Mouse (Mus musculus): ENCODE data around the gene Lsm5. TPM values are rescaled to one million over a fixed set of nuclear protein-coding genes. Genes with fewer than 3 reads are reported as not detected.
A peak's percentile ranks its signal among the peaks of the same experiment; 100 is the strongest.

Gene Lsm5
- 139 and 144 TPM in 2 replicates for polyA plus RNA-seq (2016; fragmentation: Nextera tagmentation; extraction: Ambion mirVana)

GRCm38 (mm10) chr6:56703931-56704900 is at the start of gene Lsm5:
Gene Lsm5 (minus strand): TSS chr6:56704710.
- H3K4me2 ChIP-seq (replicated peaks): peak within 1 kb of the TSS; percentile 77
- H3K9me3 ChIP-seq: no peaks in the 10 kb centered on the region
- peak within 1 kb of the TSS; percentile 65 for H3K9ac ChIP-seq
- H3K4me1 ChIP-seq: peaks cover 3% of the 10 kb centered on the region; the same call in 1 of the 2 replicates
- ATAC-seq (ENCODE audit: low FRiP score, low read depth): peak; percentile 91
- under 1% methylated on average over 46 of the region's 46 CpGs for WGBS
- H3K36me3 ChIP-seq: 0 out of 2 replicates have a peak, but pooled peaks cover 2% of the 10 kb centered on the region
- H3K4me3 ChIP-seq: peak within 1 kb of the TSS; percentile 91
- no peak within 1 kb of the TSS for H3K27ac ChIP-seq
- no peaks in the 10 kb centered on the region for H3K27me3 ChIP-seq (replicated peaks)

- ATAC-seq (ENCODE audit: low FRiP score, low read depth): no peak
- Histone ChIP-seq H3K4me3 (no peak overlapping the region), H3K27ac (no peak overlapping the region), H3K4me1 (no peaks in the 10 kb centered on the region), H3K27me3 (replicated peaks) (no peaks in the 10 kb centered on the region), H3K36me3 (peaks cover 42% of the 10 kb centered on the region), H3K4me2 (replicated peaks) (no peak overlapping the region), H3K9me3 (no peaks in the 10 kb centered on the region), H3K9ac (no peak overlapping the region)
- 93% methylated on average over 3 of the region's 3 CpGs for WGBS
Measured at GRCm38 (mm10) chr6:56753719-56754118, 49.2 kb upstream of the Lsm5 start.

DNA sequence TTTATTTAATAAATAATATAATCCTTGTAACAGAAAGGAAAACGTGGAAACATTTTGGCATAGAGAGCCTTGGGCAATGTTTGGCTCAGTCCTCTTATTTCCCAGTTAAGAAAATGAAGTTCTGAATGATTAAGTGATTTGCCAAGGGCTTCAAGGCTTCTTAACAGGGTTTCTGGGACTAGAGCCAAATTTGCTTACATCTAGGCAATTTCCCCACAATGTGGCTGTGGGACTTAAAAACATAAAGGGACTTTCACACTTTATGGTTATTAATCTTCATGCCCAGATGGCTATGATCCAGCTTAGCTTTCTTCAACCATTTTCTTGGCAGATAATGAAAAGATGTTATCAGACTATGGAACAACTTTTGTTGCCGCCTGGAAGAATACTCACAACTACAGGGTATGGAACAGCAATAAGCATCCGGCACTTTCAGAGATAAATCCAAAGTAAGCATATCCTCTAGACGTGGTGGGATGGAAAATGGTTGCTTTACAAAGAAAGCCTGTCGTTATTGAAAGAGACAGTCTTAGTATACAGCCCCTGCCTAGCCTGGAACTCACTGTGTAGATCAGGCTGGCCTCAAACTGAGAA is 41.5 kb upstream of the Lsm5 start:
- no peak overlapping the region for H3K27ac ChIP-seq
- no peaks in the 10 kb centered on the region for H3K4me1 ChIP-seq
- H3K9ac ChIP-seq: no peak overlapping the region
- peaks cover 22% of the 10 kb centered on the region for H3K36me3 ChIP-seq
- no peak overlapping the region for H3K4me2 ChIP-seq (replicated peaks)
- WGBS: 89% methylated on average over 5 of the region's 5 CpGs
- no peaks in the 10 kb centered on the region for H3K27me3 ChIP-seq (replicated peaks)
- no peak overlapping the region for H3K4me3 ChIP-seq
- ATAC-seq (ENCODE audit: low FRiP score, low read depth): no peak
- H3K9me3 ChIP-seq: no peaks in the 10 kb centered on the region

DNA sequence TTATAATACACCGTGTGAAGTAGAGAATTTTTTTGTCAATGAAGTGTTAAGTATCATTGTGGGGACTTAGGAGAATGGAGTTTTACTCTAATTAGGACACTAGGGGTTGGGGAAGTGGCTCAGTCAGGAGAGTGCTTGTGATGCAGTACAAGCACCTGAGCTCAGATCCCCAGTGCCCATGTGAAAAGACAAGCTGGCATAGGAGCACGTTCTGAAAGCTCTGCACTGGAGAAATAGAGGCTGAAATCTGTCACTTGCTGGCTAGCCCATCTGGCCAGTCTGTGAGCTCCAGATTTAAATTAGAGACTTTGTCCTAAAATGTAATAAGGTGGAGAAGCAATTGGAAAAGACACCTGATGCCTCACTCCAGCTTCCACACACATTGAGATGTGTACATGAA is 28.0 kb upstream of the Lsm5 start:
- H3K4me3 ChIP-seq: no peak overlapping the region
- H3K9me3 ChIP-seq: no peaks in the 10 kb centered on the region
- H3K27me3 ChIP-seq (replicated peaks): no peaks in the 10 kb centered on the region
- 80% methylated on average over 2 of the region's 2 CpGs for WGBS
- no peak overlapping the region for H3K27ac ChIP-seq
- no peak overlapping the region for H3K9ac ChIP-seq
- no peak overlapping the region for H3K4me2 ChIP-seq (replicated peaks)
- H3K36me3 ChIP-seq: peaks cover 60% of the 10 kb centered on the region
- no peak for ATAC-seq (ENCODE audit: low FRiP score, low read depth)
- H3K4me1 ChIP-seq: no peaks in the 10 kb centered on the region

GRCm38 (mm10) chr6:56720877-56721276 is 16.4 kb upstream of the Lsm5 start:
- Histone ChIP-seq H3K9ac (no peak overlapping the region), H3K27me3 (replicated peaks) (no peaks in the 10 kb centered on the region), H3K36me3 (peaks cover 16% of the 10 kb centered on the region), H3K4me1 (peaks cover 4% of the 10 kb centered on the region), H3K9me3 (no peaks in the 10 kb centered on the region), H3K4me3 (no peak overlapping the region), H3K27ac (no peak overlapping the region), H3K4me2 (replicated peaks) (no peak overlapping the region)
- no peak for ATAC-seq (ENCODE audit: low FRiP score, low read depth)
- WGBS: 52% methylated on average over 3 of the region's 3 CpGs

- no peak overlapping the region for H3K4me2 ChIP-seq (replicated peaks)
- no peaks in the 10 kb centered on the region for H3K9me3 ChIP-seq
- 96% methylated on average over 1 of the region's 1 CpGs for WGBS
- H3K9ac ChIP-seq: no peak overlapping the region
- H3K4me1 ChIP-seq: peaks cover 4% of the 10 kb centered on the region
- H3K27me3 ChIP-seq (replicated peaks): no peaks in the 10 kb centered on the region
- H3K36me3 ChIP-seq: peaks cover 6% of the 10 kb centered on the region; the same call in 1 of the 2 replicates
- no peak for ATAC-seq (ENCODE audit: low FRiP score, low read depth)
- H3K27ac ChIP-seq: no peak overlapping the region
- no peak overlapping the region for H3K4me3 ChIP-seq
Measured at GRCm38 (mm10) chr6:56719071-56719470, 14.6 kb upstream of the Lsm5 start.

DNA sequence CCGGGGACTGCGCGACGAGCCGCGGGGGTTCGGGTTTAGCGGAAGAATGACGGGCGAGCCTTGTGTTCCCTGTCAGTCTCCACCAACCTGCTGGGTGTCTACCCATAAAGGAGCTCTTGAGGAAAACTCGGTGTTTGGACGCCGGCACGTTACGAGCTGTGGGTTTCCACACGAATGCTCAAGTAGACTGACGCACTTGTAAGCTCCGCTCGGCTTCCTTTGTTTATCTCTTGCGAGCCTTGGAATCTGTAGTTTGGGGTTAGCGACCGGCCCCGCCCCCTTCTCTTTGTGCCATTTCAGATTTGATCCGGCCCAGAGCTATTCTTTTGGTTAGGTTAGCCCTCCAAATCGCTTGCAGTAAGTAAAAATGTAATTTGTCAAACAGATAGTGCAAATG is 10.8 kb upstream of the Lsm5 start:
- no peaks in the 10 kb centered on the region for H3K27me3 ChIP-seq (replicated peaks)
- peaks cover 4% of the 10 kb centered on the region; the same call in 1 of the 2 replicates for H3K4me1 ChIP-seq
- no peaks in the 10 kb centered on the region for H3K36me3 ChIP-seq
- H3K4me2 ChIP-seq (replicated peaks): peak overlapping the region; percentile 55
- peak overlapping the region; percentile 74 for H3K4me3 ChIP-seq
- peak; percentile 71 for ATAC-seq (ENCODE audit: low FRiP score, low read depth)
- H3K9ac ChIP-seq: peak overlapping the region; percentile 81
- H3K27ac ChIP-seq: peak overlapping the region; percentile 79
- no peaks in the 10 kb centered on the region for H3K9me3 ChIP-seq
- WGBS: under 1% methylated on average over 25 of the region's 25 CpGs

- H3K4me1 ChIP-seq: peaks cover 4% of the 10 kb centered on the region; the same call in 1 of the 2 replicates
- ATAC-seq (ENCODE audit: low FRiP score, low read depth): peak; percentile 97
- peak within 1 kb of the TSS; percentile 55 for H3K4me2 ChIP-seq (replicated peaks)
- H3K27ac ChIP-seq: peak within 1 kb of the TSS; percentile 79
- peak within 1 kb of the TSS; percentile 81 for H3K9ac ChIP-seq
- peak within 1 kb of the TSS; percentile 74 for H3K4me3 ChIP-seq
- no peaks in the 10 kb centered on the region for H3K9me3 ChIP-seq
- under 1% methylated on average over 64 of the region's 64 CpGs for WGBS
- H3K36me3 ChIP-seq: no peaks in the 10 kb centered on the region
- H3K27me3 ChIP-seq (replicated peaks): no peaks in the 10 kb centered on the region
Measured at GRCm38 (mm10) chr6:56714574-56715269, 10.2 kb upstream of the Lsm5 start, which contains the start of gene Avl9. Gene Avl9 (plus strand): TSS chr6:56714899.

GRCm38 (mm10) chr6:56714186-56714573 is 9.7 kb upstream of the Lsm5 start:
- Histone ChIP-seq H3K36me3 (no peaks in the 10 kb centered on the region), H3K4me3 (peak overlapping the region; percentile 74; the same call in 1 of the 2 replicates), H3K9ac (no peak overlapping the region), H3K9me3 (no peaks in the 10 kb centered on the region), H3K4me1 (peaks cover 4% of the 10 kb centered on the region; the same call in 1 of the 2 replicates), H3K27ac (no peak overlapping the region), H3K27me3 (replicated peaks) (no peaks in the 10 kb centered on the region), H3K4me2 (replicated peaks) (peak overlapping the region; percentile 55)
- WGBS: 54% methylated on average over 7 of the region's 7 CpGs
- ATAC-seq (ENCODE audit: low FRiP score, low read depth): no peak

DNA sequence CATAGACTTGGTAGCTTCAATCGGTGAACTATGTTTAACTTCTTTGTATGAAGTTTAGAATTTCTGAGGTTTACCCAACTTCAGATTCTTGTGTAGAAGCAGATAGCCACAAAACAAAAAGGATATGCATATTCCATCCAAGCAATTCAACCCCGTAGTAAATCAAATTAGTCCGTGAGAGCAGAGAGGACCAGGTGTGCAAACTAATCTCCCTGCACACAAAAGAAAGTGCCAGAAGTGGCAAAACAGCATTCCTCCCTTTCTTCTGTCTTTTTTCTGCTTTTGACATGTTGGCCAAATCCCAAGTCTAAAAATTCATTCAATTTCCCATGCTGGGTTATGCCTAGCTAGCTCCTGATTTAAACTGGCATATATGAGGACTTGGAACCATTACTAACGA is 12.1 kb downstream of the Lsm5 start:
- 80% methylated on average over 4 of the region's 4 CpGs for WGBS
- no peak for ATAC-seq (ENCODE audit: low FRiP score, low read depth)

GRCm38 (mm10) chr6:56691205-56691604 is 13.3 kb downstream of the Lsm5 start:
- H3K27me3 ChIP-seq (replicated peaks): no peaks in the 10 kb centered on the region
- no peak overlapping the region for H3K4me2 ChIP-seq (replicated peaks)
- H3K27ac ChIP-seq: no peak overlapping the region
- H3K36me3 ChIP-seq: no peaks in the 10 kb centered on the region
- 8% methylated on average over 2 of the region's 2 CpGs for WGBS
- H3K4me3 ChIP-seq: no peak overlapping the region
- no peak for ATAC-seq (ENCODE audit: low FRiP score, low read depth)
- H3K9ac ChIP-seq: no peak overlapping the region
- no peaks in the 10 kb centered on the region for H3K9me3 ChIP-seq
- 0 out of 2 replicates have a peak, but pooled peaks cover 1% of the 10 kb centered on the region for H3K4me1 ChIP-seq

More for the DNA sequence above, 12.1 kb downstream of the Lsm5 start:
- Histone ChIP-seq H3K4me1 (no peaks in the 10 kb centered on the region), H3K4me2 (replicated peaks) (no peak overlapping the region), H3K9me3 (no peaks in the 10 kb centered on the region), H3K9ac (no peak overlapping the region), H3K4me3 (no peak overlapping the region), H3K27ac (no peak overlapping the region), H3K36me3 (no peaks in the 10 kb centered on the region), H3K27me3 (replicated peaks) (no peaks in the 10 kb centered on the region)

DNA sequence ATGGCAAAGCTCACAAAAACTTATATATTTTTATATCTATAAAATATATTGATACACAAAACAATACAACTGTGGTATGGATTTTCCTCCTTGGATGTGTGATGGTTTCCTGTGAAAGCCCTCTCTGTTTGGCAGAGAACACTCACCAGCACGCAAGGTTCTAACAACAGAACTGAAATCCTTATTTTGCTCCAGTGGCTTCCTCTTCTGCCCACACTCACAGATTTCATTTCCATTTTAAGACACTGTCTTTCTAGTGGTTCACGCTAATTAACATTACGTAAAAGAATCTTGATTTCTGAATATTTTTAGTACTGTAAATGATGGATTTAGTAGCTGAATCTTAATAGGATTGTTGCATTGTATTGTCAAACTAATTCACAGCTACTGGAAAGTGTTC is 16.3 kb downstream of the Lsm5 start:
- no peak overlapping the region for H3K9ac ChIP-seq
- H3K4me3 ChIP-seq: no peak overlapping the region
- H3K27ac ChIP-seq: no peak overlapping the region
- no peaks in the 10 kb centered on the region for H3K9me3 ChIP-seq
- ATAC-seq (ENCODE audit: low FRiP score, low read depth): no peak
- WGBS: 95% methylated on average over 3 of the region's 3 CpGs
- no peaks in the 10 kb centered on the region for H3K36me3 ChIP-seq
- H3K4me1 ChIP-seq: 0 out of 2 replicates have a peak, but pooled peaks cover 5% of the 10 kb centered on the region
- H3K4me2 ChIP-seq (replicated peaks): no peak overlapping the region
- H3K27me3 ChIP-seq (replicated peaks): no peaks in the 10 kb centered on the region

Data from neural tube, embryonic 12.5 days (tissue).